Mouse (Mus musculus) bone marrow macrophage, adult 2 months (primary cell): ENCODE measurements around the gene Dpm2. TPM values are rescaled to one million over a fixed set of nuclear protein-coding genes. Genes with fewer than 3 reads are reported as not detected.

Source experiments
- H3K27ac ChIP-seq: 2 replicates; pipeline ENCODE4 v1.5.1; 2012; ENCODE audit warnings: low read depth, low read length; ENCODE audit not compliant: insufficient read depth
- H3K4me1 ChIP-seq: 2 replicates; pipeline ENCODE4 v1.6.1; 2012; ENCODE audit warnings: low read length; ENCODE audit not compliant: control insufficient read depth, insufficient read depth
- H3K4me3 ChIP-seq: 2 replicates; pipeline ENCODE4 v1.5.1; 2012; ENCODE audit warnings: mild to moderate bottlenecking, low read length, moderate library complexity; ENCODE audit not compliant: insufficient read depth
- CTCF ChIP-seq: IDR thresholded peaks from 2 replicates; pipeline ENCODE4 v1.5.1; 2012; ENCODE audit warnings: low read depth, mild to moderate bottlenecking, low read length, moderate library complexity
- POLR2A ChIP-seq: IDR thresholded peaks from 2 replicates; pipeline ENCODE4 v1.6.1; 2012; ENCODE audit warnings: mild to moderate bottlenecking, low read depth, low read length, borderline replicate concordance
- polyA plus RNA-seq: library from polyadenylated mRNA; stranded (reverse); fragments of >200 nt; gene quantifications from 2 replicates; pipeline ENCODE4 v1.2.4, GENCODE M21; 2012; ENCODE audit not compliant: missing spikeins, insufficient read depth, insufficient read length

The Dpm2 gene
- polyA plus RNA-seq, 1 experiment, result 55.6 TPM

DNA sequence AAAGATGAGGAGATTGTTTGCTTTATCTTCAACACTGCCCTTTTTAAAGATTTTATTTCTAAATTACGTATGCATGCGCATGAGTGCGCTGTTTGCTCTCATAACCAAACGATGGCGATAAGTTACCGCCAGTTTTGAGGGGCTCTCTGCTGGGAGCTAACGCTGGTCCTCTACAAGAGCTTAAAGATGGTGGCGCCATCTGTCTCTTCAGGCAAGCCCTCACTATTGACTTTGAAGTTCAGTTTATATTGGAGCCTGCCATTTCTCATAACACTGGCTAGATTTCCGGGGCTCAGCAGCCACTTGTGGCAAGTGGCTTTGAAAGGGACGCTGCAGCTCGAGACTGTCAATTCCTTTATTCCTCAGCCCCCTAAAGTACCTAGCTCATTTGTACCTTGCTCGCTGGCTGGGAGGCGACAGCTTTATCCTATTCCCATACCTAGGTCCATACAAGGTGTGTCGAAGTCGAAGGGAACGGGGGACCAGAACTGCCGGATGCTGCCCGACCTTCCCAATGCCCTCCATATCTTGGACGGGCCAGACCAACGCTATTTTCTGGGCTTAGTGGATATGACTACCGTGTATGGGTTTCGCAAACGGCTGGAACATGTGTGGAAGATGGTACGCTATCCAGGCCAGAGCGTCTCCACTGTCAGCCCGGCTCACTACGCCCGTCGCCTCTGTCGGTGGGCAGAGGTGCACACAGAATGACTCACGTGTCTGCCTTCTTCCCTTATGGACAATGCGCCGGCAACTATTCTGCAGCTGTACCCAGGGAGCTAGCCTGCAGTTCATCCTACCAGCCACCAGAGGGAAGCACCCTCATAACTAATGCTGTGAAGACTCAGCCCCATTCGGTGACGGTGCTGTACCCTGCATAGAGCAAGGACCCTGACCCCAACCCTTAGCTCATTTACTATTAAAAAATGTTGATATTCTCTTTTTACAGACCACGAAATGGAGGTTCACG is 12.5 kb downstream of the Dpm2 start:
- peak; percentile 79 for TF ChIP-seq CTCF
- TF ChIP-seq POLR2A, result no peak
- peak overlapping the region; percentile 24 for H3K4me3 ChIP-seq
- no peak overlapping the region for H3K27ac ChIP-seq
- peaks cover 14% of the 10 kb centered on the region for H3K4me1 ChIP-seq

DNA sequence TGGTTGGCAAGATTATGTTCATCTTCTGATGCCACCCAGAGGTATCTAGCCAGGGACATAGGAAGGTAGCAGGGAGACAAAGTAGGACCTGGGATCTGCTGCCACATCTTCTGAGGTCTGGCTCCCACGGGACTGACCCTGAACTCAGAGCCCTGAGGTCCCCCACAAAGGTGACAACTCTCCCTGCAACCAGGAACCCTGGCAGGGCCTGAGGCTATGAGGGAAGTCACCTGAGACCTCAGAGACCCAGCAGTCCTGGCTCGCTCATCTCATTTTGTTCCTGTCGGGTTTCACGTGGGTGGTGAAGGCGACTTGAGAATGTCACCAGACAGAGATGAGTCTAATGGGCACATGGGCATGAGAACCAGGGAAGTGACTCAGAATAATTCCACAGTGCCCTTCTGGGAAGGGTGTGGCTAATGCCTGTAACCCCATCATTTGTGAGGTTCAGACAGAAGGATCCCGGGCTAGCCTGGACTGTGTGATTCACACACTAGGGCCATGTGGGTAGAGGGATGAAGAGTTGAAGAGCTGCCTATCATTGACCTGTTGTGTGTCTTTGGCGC is 14.6 kb downstream of the Dpm2 start:
- peaks cover 27% of the 10 kb centered on the region for H3K4me1 ChIP-seq
- TF ChIP-seq POLR2A (no peak), CTCF (no peak)

DNA sequence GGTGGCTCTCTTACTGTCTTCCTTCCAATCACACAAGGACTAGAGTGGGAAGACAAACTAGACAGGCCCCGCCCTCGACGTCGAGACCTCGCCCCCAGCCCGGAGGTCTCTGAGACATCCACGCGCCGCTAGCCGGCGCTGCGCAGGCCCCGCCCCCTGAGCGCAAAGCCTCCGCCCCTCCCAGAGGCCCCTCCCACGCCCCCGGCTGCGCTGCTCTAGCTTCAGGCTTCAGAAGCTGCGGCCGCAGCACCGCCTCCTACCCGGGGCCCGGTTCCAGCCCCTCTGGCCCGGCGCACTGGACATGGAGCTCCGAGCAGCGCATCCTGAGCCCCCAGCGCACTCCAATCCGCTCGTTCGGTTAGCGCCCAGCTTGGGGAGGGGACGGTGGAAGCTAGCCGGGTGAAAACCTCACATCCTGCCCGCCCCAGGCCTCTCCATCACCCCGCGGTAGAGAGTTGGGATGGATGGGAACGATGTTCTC is 16.3 kb downstream of the Dpm2 start, which contains the start of gene St6galnac4:
St6galnac4 (plus strand) TSS at position 225 of the 481 bp plus-strand sequence.
- H3K4me1 ChIP-seq, result peaks cover 37% of the 10 kb centered on the region
- TF ChIP-seq CTCF, result no peak
- TF ChIP-seq POLR2A, result no peak

More for the DNA sequence above, 14.6 kb downstream of the Dpm2 start:
- Histone ChIP-seq H3K4me3 (no peak overlapping the region), H3K27ac (no peak overlapping the region)

GRCm38 (mm10) chr2:32587731-32588321 is 17.2 kb downstream of the Dpm2 start:
- peaks cover 37% of the 10 kb centered on the region for H3K4me1 ChIP-seq

More for the DNA sequence above, 16.3 kb downstream of the Dpm2 start, which contains the start of gene St6galnac4:
- Histone ChIP-seq H3K27ac (peak within 1 kb of the TSS; percentile 64), H3K4me3 (peak within 1 kb of the TSS; percentile 83)

GRCm38 (mm10) chr2:32589213-32589795 is 18.6 kb downstream of the Dpm2 start:
- TF ChIP-seq POLR2A, result no peak
- H3K4me3 ChIP-seq, result peak overlapping the region; percentile 3; the same call in 1 of the 2 replicates
- H3K27ac ChIP-seq, result peak overlapping the region; percentile 69
- peaks cover 37% of the 10 kb centered on the region for H3K4me1 ChIP-seq

More at GRCm38 (mm10) chr2:32587731-32588321, 17.2 kb downstream of the Dpm2 start:
- TF ChIP-seq CTCF, result no peak
- no peak for TF ChIP-seq POLR2A
- Histone ChIP-seq H3K27ac (peak overlapping the region; percentile 63), H3K4me3 (peak overlapping the region; percentile 83)

- H3K4me1 ChIP-seq, result peaks cover 33% of the 10 kb centered on the region
- TF ChIP-seq POLR2A, result no peak
- no peak for TF ChIP-seq CTCF
- H3K27ac ChIP-seq, result peak overlapping the region; percentile 77
- peak overlapping the region; percentile 19; the same call in 1 of the 2 replicates for H3K4me3 ChIP-seq
Observed at GRCm38 (mm10) chr2:32590224-32590623, 19.6 kb downstream of the Dpm2 start.

- Histone ChIP-seq H3K4me3 (no peak overlapping the region), H3K4me1 (peaks cover 26% of the 10 kb centered on the region), H3K27ac (peak overlapping the region; percentile 77; the same call in 1 of the 2 replicates)
- TF ChIP-seq CTCF (no peak), POLR2A (no peak)
Observed at GRCm38 (mm10) chr2:32591249-32591648, 20.6 kb downstream of the Dpm2 start.

DNA sequence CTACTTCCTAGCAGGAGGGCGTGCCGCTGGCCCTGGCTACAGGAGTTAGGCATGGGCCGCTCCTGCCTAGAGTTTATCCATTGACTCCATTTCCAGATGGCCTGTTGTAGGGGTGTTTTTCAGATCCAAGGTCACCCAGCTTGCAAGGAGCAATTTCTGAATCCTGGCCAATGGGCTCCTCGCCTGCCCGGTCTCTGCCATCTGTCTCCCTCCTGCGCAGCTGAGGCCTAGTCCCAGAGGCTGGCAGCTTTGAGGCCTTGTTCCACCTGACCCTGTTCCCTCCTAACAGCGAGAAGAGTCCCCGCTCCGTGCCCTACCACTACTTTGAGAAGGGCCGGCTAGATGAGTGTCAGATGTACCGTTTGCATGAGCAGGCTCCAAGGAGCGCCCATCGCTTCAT is 26.1 kb downstream of the Dpm2 start:
- no peak overlapping the region for H3K27ac ChIP-seq
- TF ChIP-seq CTCF (no peak), POLR2A (no peak)
- peaks cover under 1% of the 10 kb centered on the region; the same call in 1 of the 2 replicates for H3K4me1 ChIP-seq
- no peak overlapping the region for H3K4me3 ChIP-seq

DNA sequence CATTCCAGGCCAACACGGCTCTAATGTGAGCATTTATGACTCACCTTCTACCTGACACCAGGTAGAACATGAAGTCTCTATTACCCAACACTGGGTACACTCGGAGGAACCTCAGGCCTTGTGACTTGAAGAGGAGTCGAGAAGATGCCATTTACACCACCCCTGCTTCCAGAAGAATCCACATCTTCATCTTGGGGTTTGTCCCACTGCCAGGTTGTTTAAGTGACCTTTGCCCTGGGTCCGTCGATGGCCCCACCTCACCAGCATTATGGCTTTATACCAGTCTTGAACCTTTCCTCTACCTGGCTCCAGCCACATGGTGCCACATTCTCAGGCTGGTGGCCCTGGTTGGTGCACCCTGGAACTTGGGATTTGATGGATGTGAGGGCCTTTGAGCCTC is 26.6 kb downstream of the Dpm2 start:
- TF ChIP-seq CTCF, result no peak
- no peak for TF ChIP-seq POLR2A
- Histone ChIP-seq H3K4me3 (no peak overlapping the region), H3K4me1 (peaks cover 6% of the 10 kb centered on the region), H3K27ac (no peak overlapping the region)
